Mouse (Mus musculus) left cerebral cortex, adult 9 months (tissue): ENCODE measurements around the gene Wdtc1.

ENCODE experiments used
- DNase-seq, 2 experiments: peaks; one replicate each; pipeline ENCODE4 v3.0.0; 2022; ENCODE audit warnings: low spot score in 2 of 2

Wdtc1 gene

DNA sequence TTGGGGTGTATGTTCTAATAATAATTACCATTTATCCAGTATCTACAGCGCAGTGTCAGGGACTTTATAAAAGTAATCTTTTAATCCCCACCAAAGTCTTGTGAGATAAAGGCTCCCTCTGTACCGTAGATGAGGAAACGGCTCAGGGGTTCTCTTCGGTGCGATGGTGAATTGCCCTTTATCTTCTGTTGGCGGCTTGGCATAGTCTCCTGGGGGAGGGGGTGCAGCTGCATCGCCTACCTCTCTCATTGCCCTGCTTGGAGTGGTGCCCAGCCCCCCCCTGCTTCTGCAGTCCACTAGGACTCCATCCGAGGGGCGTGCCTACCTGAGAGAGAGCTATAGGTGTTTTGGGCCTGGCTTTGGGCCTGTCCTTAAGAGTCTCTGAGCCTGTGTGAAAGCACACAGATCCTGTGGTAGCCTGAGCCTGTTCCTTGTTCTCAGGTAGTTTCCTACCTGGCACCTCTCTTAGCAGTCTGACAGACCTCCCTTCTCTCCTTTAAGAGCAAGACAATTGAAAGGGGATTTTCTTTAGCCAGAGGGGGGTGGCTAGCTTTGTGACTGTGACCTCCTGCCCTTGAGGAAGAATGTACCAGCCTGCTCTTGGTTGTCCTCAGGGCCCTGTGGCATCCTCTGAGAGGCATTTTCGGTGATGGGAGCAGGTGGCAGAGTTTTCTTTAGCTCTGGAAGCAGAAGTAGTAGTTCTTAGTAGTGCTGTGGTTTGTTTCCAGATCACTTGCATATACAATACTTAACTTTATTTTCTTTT, 22.7 kb upstream of the Wdtc1 start:
- no peak for DNase-seq

- DNase-seq, result no peak
Observed at GRCm38 (mm10) chr4:133374011-133374410, 20.7 kb upstream of the Wdtc1 start.

- no peak for DNase-seq
Observed at GRCm38 (mm10) chr4:133372278-133372665, 19.0 kb upstream of the Wdtc1 start.

DNA sequence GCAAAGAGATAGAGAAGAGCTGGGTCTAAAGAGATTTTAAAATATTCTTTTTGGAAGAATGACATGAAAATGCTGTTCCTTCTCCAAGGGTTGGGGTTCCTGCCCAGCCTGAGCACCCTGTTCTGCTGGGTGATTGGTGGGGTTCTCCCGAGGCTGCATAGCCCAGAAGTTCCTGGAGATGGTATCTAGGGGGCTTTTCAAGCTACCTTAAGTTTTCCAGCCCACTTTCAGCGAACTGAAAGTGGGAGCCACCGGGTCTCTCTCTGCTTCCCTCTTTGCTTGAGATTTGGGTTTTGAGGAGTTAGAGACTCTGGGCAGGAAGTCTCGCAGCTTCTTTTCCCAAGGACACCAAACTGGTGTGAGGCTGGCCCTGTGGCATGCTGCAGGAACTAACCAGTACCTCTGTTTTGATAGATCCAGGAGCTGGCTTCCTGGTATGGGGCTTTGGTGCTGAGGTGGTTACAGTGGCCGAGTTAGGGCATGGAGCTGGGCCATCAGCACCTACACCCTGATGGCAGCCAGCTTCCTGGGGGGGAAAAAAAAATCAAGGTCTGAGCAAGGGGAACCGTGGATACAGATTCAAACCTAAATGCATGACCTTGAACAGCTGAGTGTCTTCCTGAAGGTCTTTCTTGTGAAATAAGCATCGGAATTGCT, 18.5 kb upstream of the Wdtc1 start:
- no peak for DNase-seq

- DNase-seq, result no peak
Observed at GRCm38 (mm10) chr4:133370298-133371274, 17.3 kb upstream of the Wdtc1 start.

DNA sequence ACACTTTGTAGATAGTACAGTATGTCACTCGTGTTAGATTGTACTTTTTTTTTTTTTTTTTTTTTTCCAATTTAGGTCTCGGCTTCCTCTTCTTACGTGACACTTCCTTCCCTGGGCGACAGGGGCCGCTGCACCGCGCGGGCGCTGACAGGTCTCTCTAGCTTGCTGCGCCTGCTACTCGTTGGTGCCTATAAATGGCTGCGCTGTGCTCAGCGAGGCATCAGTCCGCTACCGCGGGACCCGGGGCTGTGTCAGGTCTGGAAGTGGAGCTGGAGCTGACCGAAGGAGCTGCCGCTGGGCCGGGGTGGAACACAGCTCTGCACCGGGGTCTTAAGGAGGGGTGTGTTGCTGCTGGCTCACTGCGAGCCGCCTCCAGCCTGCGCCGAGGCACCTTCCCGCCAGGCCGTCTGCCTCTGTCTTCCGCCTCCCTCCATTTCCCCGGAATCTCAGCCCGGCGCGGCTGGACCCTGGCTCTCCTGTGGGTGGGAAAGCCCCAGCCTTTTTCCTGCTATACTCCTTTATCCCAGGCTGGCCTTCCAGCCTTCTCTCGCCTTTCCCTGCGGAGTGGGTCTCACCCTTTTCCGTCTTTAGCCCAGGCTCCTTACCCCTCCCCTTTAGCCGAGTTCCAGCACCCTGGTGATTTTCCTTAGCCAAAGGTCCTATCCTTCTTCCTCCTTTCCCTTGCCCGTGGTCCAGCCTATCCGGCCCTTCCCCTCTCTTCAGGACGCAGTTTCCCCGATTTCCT, 16.4 kb upstream of the Wdtc1 start, which contains the start of gene Slc9a1:
Gene Slc9a1 (plus strand): TSS at position 154 of the 745 bp plus-strand sequence.
- peak; percentile 80 to 92 for DNase-seq

DNA sequence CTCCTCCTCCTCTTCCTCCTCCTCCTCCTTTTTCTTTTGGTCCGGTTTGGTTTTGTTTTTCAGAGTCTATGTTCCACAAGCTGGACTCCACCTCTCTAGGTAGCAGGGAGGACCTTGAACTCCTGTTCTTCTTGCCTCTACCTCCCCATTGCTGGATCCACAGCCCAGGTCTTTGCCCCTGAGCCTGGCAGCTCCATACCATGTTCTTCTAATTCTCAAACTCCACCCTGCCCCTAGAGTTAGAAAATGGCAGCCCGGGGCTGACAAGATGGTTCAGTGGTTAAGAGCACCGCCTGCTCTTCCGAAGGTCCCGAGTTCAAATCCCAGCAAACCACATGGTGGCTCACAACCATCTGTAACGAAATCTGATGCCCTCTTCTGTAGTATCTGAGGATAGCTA, 1.4 kb upstream of the Wdtc1 start:
- DNase-seq, result no peak

DNA sequence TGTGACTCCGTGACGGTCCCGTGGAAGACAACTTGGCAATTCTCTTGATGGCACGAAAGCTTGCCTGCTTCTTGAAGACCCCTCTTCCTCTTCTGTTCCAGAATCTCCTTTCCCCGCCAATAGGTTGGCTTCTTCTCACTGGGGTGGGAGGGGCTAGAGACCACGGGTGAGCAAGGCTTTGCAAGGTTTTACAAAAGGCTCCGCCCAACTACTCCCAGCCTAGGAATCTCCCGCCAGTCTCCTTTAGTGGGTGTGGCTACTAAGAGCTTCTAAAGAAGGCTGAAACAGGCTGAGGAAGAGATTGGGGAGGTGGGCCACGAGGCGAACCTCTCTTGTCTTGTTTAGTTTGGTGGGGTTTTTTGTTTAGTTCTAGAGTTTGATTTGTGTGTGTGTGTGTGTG, 484 bp downstream of the Wdtc1 start:
- no peak for DNase-seq

GRCm38 (mm10) chr4:133348051-133348775, 5.1 kb downstream of the Wdtc1 start:
- DNase-seq, result no peak

GRCm38 (mm10) chr4:133347624-133348023, 5.7 kb downstream of the Wdtc1 start:
- DNase-seq, result no peak

DNA sequence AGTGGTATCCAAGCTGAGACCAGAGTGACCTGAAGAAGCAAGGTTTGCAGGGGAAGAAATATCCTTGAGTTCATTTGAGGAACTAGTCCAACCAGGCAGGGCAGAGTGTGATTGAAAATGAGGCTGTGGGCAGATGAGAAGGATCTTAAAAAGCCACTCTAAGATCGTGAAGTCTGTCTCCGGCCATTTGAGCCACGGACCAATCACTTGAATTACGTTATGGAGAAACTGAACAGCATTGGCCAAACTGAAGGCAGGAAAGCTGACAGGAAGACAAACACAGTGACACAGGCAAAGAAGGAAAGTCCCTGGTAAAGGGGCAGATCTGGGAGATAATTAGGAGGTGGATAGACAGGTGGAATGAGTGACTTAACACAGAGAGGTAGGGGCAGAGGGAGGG, 6.7 kb downstream of the Wdtc1 start:
- DNase-seq, result no peak

DNA sequence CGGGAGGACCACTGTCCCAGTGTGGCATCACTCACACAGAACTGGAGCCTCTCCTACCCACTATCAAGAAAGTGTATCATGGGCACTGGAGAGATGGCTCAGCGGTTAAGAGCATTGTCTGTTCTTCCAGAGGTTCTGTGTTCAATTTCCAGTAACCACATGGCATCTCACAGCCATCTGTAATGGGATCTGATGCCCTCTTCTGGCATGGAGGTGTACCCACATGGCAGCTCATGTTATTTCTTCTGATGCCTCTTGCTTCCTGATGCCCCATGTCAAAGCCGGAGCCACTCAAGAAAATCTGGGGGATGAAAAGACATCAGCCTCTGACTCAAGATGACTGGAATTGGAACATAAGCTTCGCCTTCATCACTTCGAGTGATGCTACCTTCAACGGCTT, 7.6 kb downstream of the Wdtc1 start:
- no peak for DNase-seq

DNA sequence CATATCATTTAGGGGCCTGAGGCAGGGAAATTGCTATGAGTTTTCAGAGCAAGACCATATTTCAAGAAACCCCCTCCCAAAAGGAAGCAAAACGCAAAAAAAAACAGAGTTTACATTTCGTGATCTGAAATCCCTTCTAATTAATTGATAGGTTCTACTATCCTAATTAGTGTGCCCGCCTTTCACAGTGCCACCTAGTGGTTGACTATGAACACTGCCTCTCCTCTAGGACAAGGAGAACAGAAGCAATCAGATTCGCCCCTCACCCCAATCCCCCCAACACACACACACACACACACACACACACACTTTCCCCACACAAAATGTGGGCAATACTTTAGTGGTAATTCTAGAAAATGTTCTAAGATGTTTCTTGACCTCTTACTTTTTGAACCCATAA, 9.2 kb downstream of the Wdtc1 start:
- DNase-seq, result peak in 1 of 2 experiments; percentile 12

DNA sequence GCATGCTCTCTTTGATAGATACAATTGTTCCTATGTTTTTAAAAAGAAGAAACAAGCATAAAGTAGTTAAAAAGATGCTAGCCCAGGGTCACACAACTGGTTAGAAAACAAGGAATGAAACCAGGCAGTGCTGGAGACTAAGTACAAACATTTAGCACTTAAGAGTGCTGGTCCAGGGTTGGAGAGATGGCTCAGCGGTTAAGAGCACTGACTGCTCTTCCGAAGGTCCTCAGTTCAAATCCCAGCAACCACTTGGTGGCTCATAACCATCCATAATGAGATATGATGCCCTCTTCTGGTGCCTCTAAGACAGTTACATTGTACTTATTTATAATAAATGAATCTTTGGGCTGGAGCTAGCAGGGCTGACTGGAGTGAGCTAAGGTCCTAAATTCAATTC, 13.1 kb downstream of the Wdtc1 start:
- DNase-seq, result no peak

GRCm38 (mm10) chr4:133339148-133339749, 14.0 kb downstream of the Wdtc1 start:
- peak; percentile 96 to 99 for DNase-seq

DNA sequence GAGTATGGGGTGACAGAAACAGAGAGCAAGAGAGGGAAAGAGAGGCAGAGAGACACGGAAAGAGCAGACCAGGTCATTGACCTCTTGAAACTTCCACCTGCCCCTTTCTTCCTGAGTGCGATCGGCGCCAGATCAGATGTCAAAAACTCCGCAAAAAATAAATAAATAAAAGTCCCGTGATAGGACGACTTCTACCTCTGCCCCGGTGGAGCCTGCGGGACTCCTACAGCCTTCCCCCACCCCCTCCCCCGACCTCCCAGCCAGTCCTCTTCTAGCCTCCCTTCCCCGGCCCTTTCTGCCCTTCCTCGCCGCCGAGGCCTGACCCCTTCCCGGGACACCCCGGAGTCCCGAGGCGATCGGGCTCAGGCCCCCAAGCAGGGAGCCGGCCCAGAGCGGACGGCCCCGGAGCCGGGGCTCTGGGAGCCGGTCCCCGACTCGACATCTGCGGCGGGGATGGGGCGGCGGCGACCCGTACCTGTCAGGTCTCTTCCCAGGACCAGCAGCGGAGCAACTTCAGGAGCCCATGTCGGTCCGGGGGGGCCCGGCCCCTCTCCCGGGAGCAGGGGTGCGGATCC, 14.7 kb downstream of the Wdtc1 start:
- no peak for DNase-seq

- no peak for DNase-seq
Observed at GRCm38 (mm10) chr4:133337833-133338520, 15.3 kb downstream of the Wdtc1 start.

- DNase-seq, result no peak
Observed at GRCm38 (mm10) chr4:133333306-133333705, 20.0 kb downstream of the Wdtc1 start.

DNA sequence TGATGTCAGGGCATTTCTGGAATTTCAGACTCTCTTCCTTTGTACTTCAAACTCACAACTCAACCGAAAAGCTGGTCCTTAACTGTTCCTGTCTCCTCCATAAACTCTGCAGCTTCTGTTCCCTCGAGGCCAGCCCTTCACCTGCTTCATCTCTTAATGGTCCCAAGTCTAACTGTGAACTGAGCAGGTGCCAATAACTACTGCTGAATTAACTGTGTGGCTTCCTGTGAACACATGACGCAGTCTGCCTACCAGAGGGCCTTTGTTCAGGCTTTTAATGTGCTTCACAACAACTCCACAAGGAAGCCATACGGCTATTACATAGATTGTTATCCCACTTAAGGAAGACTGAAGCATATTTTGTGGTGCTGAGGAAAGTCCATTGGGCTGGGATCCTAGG, 23.0 kb downstream of the Wdtc1 start:
- no peak for DNase-seq
